Mouse (Mus musculus) lung, postnatal 36 days (tissue): ENCODE results near the gene Gm12394.
"Not testable (repeated sequence)": the region's sequence is repeated elsewhere in the genome, so short reads cannot be mapped to it uniquely, and the experiment has no call there.

Experiments
- DNase-seq: peaks from one replicate; pipeline ENCODE4 v3.0.0; 2022; ENCODE audit warnings: mixed read lengths

Gm12394 gene

GRCm38 (mm10) chr4:42853788-42854187, 2.8 kb downstream of the Gm12394 start, which contains the start of gene Fam205a1:
Gene Fam205a1, minus strand, starts transcription at chr4:42853888.
- not testable (repeated sequence) for DNase-seq

- not testable (repeated sequence) for DNase-seq
Observed at GRCm38 (mm10) chr4:42773893-42774292, 82.7 kb downstream of the Gm12394 start, which contains the start of gene Ccl21a. Gene Ccl21a, minus strand, starts transcription at chr4:42773993.

GRCm38 (mm10) chr4:42756477-42756876, 100.1 kb downstream of the Gm12394 start, which contains the start of gene Ccl19:
Gene Ccl19, minus strand, starts transcription at chr4:42756577.
- DNase-seq, result not testable (repeated sequence)

- not testable (repeated sequence) for DNase-seq
Observed at GRCm38 (mm10) chr4:42735245-42735644, 121.3 kb downstream of the Gm12394 start, which contains the start of gene 4930578G10Rik. Gene 4930578G10Rik, plus strand, starts transcription at chr4:42735545.
